Mouse (Mus musculus) heart, postnatal 0 days (tissue): Measurements from ENCODE around the gene Bdp1.

Source experiments
- CTCF ChIP-seq: IDR thresholded peaks from 2 replicates; pipeline ENCODE4 v1.5.1; 2016; ENCODE audit warnings: antibody characterized with exemption, control low read depth, low read depth
- EP300 ChIP-seq: IDR thresholded peaks from 2 replicates; pipeline ENCODE4 v1.6.1; 2016; ENCODE audit warnings: antibody characterized with exemption, low read depth

- TF ChIP-seq CTCF (peak; percentile 63), EP300 (no peak)
Measured at GRCm38 (mm10) chr13:100112218-100112972, 8.5 kb upstream of the Bdp1 start.
